Mouse (Mus musculus): Measurements from ENCODE around the gene Zscan22. TPM values are rescaled to one million over a fixed set of nuclear protein-coding genes. Genes with fewer than 3 reads are reported as not detected.
"Not testable (repeated sequence)": the region's sequence is repeated elsewhere in the genome, so short reads cannot be mapped to it uniquely, and the experiment has no call there.

Zscan22 gene
- total RNA-seq, 1 experiment, result 5.7 TPM

- Histone ChIP-seq H3K27ac (ENCODE audit: insufficient read depth, low read depth, low read length, poor library complexity, severe bottlenecking) (no peak overlapping the region), H3K4me3 (ENCODE audit: insufficient read depth in 1 of 2, low read depth in 1 of 2, low read length in 2 of 2, poor library complexity in 1 of 2, severe bottlenecking in 1 of 2) (peak overlapping the region; percentile 60), H3K9ac (ENCODE audit: insufficient read depth, low read depth, low read length, poor library complexity, severe bottlenecking) (peak overlapping the region; percentile 36), H3K4me1 (ENCODE audit: control insufficient read depth in 2 of 2, insufficient read depth in 2 of 2, low read length in 2 of 2, poor library complexity in 1 of 2) (peaks cover 0 to 2% of the 10 kb centered on the region in 2 experiments; a peak in 1 of 4 replicates), H3K9me3 (ENCODE audit: control insufficient read depth, insufficient read depth, low read depth, low read length) (no peaks in the 10 kb centered on the region), H3K36me3 (ENCODE audit: control insufficient read depth, insufficient read depth, low read length, poor library complexity, severe bottlenecking) (peaks cover 35% of the 10 kb centered on the region)
- in situ Hi-C loops (cut with MboI; ENCODE audit: low sequenced_read_pairs in 2 of 2, unreplicated experiment in 2 of 2), result loop anchor here in 1 of 2 experiments (10.0 kb wide), 1 partner anchor 117 kb away; no protein-coding TSS in a partner anchor
- TF ChIP-seq CHD2 (IDR thresholded peaks at IDR 0.05; ENCODE audit: low read depth, low read length) (no peak), HCFC1 (IDR thresholded peaks at IDR 0.05; ENCODE audit: borderline replicate concordance, insufficient read depth, low read length) (no peak)
- DNase-seq (ENCODE audit: low read depth, low spot score), result no peak
Observed at GRCm38 (mm10) chr7:12927693-12928589, 30.3 kb downstream of the Zscan22 start.

DNA sequence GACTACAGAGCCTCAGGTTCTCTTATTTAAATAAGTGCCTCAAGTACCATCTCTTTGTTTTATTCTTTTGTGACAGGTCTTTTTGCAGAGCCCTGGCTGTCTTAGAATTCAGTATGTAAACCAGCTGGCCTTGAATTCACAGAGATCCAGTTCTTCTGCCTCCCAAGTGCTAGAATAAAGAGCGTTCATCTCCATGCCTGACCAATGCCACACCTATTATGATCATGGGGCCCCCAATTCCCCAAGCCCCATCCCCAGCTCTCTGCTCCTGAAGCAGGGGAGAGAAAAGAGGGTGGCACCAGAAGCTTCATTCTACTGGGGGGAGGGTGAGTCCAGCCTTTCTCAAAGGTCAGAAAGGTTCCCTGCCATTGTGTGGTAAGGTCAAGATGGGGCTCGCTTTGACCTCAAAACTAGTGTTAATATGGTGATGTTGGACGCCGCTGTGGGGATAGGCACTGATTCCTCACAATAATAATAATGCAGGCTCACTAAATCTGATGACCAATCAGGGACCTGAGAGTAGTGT lies 36.1 kb downstream of the Zscan22 start:
- H3K9me3 ChIP-seq (ENCODE audit: control insufficient read depth, insufficient read depth, low read depth, low read length), result no peaks in the 10 kb centered on the region
- in situ Hi-C loops (cut with MboI; ENCODE audit: low sequenced_read_pairs in 2 of 2, unreplicated experiment in 2 of 2), result no loop called here
- peaks cover 0 to 1% of the 10 kb centered on the region in 2 experiments; a peak in 1 of 4 replicates for H3K4me1 ChIP-seq (ENCODE audit: control insufficient read depth in 2 of 2, insufficient read depth in 2 of 2, low read length in 2 of 2, poor library complexity in 1 of 2)
- no peak overlapping the region for H3K4me3 ChIP-seq (ENCODE audit: insufficient read depth in 1 of 2, low read depth in 1 of 2, low read length in 2 of 2, poor library complexity in 1 of 2, severe bottlenecking in 1 of 2)
- no peaks in the 10 kb centered on the region for H3K36me3 ChIP-seq (ENCODE audit: control insufficient read depth, insufficient read depth, low read length, poor library complexity, severe bottlenecking)
- no peak for DNase-seq (ENCODE audit: low read depth, low spot score)
- TF ChIP-seq HCFC1 (IDR thresholded peaks at IDR 0.05; ENCODE audit: borderline replicate concordance, insufficient read depth, low read length) (no peak), ZNF384 (IDR thresholded peaks at IDR 0.05; ENCODE audit: low read depth, low read length) (no peak), MAFK (IDR thresholded peaks at IDR 0.05; ENCODE audit: insufficient read depth, low read depth, low read length) (no peak), ZC3H11A (IDR thresholded peaks at IDR 0.05; ENCODE audit: borderline replicate concordance, low read depth, low read length) (no peak)
- no peak overlapping the region for H3K9ac ChIP-seq (ENCODE audit: insufficient read depth, low read depth, low read length, poor library complexity, severe bottlenecking)
- no peak overlapping the region for H3K27ac ChIP-seq (ENCODE audit: insufficient read depth, low read depth, low read length, poor library complexity, severe bottlenecking)

- H3K4me3 ChIP-seq (ENCODE audit: insufficient read depth in 1 of 2, low read depth in 1 of 2, low read length in 2 of 2, poor library complexity in 1 of 2, severe bottlenecking in 1 of 2), result no peak overlapping the region
- peaks cover 0 to 1% of the 10 kb centered on the region in 2 experiments; a peak in 1 of 4 replicates for H3K4me1 ChIP-seq (ENCODE audit: control insufficient read depth in 2 of 2, insufficient read depth in 2 of 2, low read length in 2 of 2, poor library complexity in 1 of 2)
- no peak overlapping the region; the same call in 1 of the 2 replicates for H3K9ac ChIP-seq (ENCODE audit: insufficient read depth, low read depth, low read length, poor library complexity, severe bottlenecking)
- H3K36me3 ChIP-seq (ENCODE audit: control insufficient read depth, insufficient read depth, low read length, poor library complexity, severe bottlenecking), result no peaks in the 10 kb centered on the region
- in situ Hi-C loops (cut with MboI; ENCODE audit: low sequenced_read_pairs in 2 of 2, unreplicated experiment in 2 of 2), result no loop called here
- DNase-seq (ENCODE audit: low read depth, low spot score), result no peak
- no peak for TF ChIP-seq ZNF384 (IDR thresholded peaks at IDR 0.05; ENCODE audit: low read depth, low read length)
- no peak for TF ChIP-seq HCFC1 (IDR thresholded peaks at IDR 0.05; ENCODE audit: borderline replicate concordance, insufficient read depth, low read length)
- no peak for TF ChIP-seq ZC3H11A (IDR thresholded peaks at IDR 0.05; ENCODE audit: borderline replicate concordance, low read depth, low read length)
- no peak for TF ChIP-seq CHD2 (IDR thresholded peaks at IDR 0.05; ENCODE audit: low read depth, low read length)
- no peak for TF ChIP-seq MAFK (IDR thresholded peaks at IDR 0.05; ENCODE audit: insufficient read depth, low read depth, low read length)
- H3K9me3 ChIP-seq (ENCODE audit: control insufficient read depth, insufficient read depth, low read depth, low read length), result no peaks in the 10 kb centered on the region
- H3K27ac ChIP-seq (ENCODE audit: insufficient read depth, low read depth, low read length, poor library complexity, severe bottlenecking), result no peak overlapping the region
Observed at GRCm38 (mm10) chr7:12934808-12935207, 37.2 kb downstream of the Zscan22 start.

- H3K9me3 ChIP-seq (ENCODE audit: control insufficient read depth, insufficient read depth, low read depth, low read length); in situ Hi-C loops (cut with MboI; ENCODE audit: low sequenced_read_pairs in 2 of 2, unreplicated experiment in 2 of 2); H3K36me3 ChIP-seq (ENCODE audit: control insufficient read depth, insufficient read depth, low read length, poor library complexity, severe bottlenecking); H3K4me3 ChIP-seq (ENCODE audit: insufficient read depth in 1 of 2, low read depth in 1 of 2, low read length in 2 of 2, poor library complexity in 1 of 2, severe bottlenecking in 1 of 2); H3K4me1 ChIP-seq (ENCODE audit: control insufficient read depth in 2 of 2, insufficient read depth in 2 of 2, low read length in 2 of 2, poor library complexity in 1 of 2); DNase-seq (ENCODE audit: low read depth, low spot score); H3K27ac ChIP-seq (ENCODE audit: insufficient read depth, low read depth, low read length, poor library complexity, severe bottlenecking); H3K9ac ChIP-seq (ENCODE audit: insufficient read depth, low read depth, low read length, poor library complexity, severe bottlenecking): not testable (repeated sequence)
Observed at GRCm38 (mm10) chr7:12937254-12937803, 39.7 kb downstream of the Zscan22 start.

All from ES-E14 (cell line).